Mouse (Mus musculus) olfactory bulb, adult 2 months (tissue): ENCODE data around the gene Olfr484. TPM values are rescaled to one million over a fixed set of nuclear protein-coding genes. Genes with fewer than 3 reads are reported as not detected.
"Not testable (repeated sequence)": the region's sequence is repeated elsewhere in the genome, so short reads cannot be mapped to it uniquely, and the experiment has no call there.

Source experiments
- H3K27ac ChIP-seq: fragments of 200-500 bp; 2 replicates; pipeline ENCODE4 v1.5.1; 2012; ENCODE audit warnings: low read depth, low read length; ENCODE audit not compliant: insufficient read depth
- H3K4me1 ChIP-seq: fragments of 200-500 bp; 2 replicates; pipeline ENCODE4 v1.6.1; 2012; ENCODE audit warnings: low read length; ENCODE audit not compliant: control insufficient read depth, insufficient read depth
- H3K4me3 ChIP-seq: fragments of 200-500 bp; 2 replicates; pipeline ENCODE4 v1.5.1; 2012; ENCODE audit warnings: mild to moderate bottlenecking, low read depth, low read length, moderate library complexity; ENCODE audit not compliant: insufficient read depth
- CTCF ChIP-seq: fragments of 200-500 bp; IDR thresholded peaks from 2 replicates; pipeline ENCODE4 v1.5.1; 2012; ENCODE audit warnings: low read depth, mild to moderate bottlenecking, low read length, moderate library complexity; ENCODE audit not compliant: insufficient read depth
- POLR2A ChIP-seq: fragments of 200-500 bp; IDR thresholded peaks from 2 replicates; pipeline ENCODE4 v1.6.1; 2012; ENCODE audit warnings: mild to moderate bottlenecking, low read depth, low read length, moderate library complexity; ENCODE audit not compliant: insufficient read depth
- WGBS: fragments of 180-500 bp; shearing (Covaris S2); methylation state at CpG from one replicate; pipeline ENCODE4 v1.1.7; 2018; 5-methylcytosine and 5-hydroxymethylcytosine counted together
- polyA plus RNA-seq: library from polyadenylated mRNA; stranded (reverse); fragments of >200 nt; gene quantifications from 2 replicates; pipeline ENCODE4 v1.2.4, GENCODE M21; 2012; ENCODE audit warnings: low replicate concordance; ENCODE audit not compliant: missing spikeins, insufficient read depth, insufficient read length

The Olfr484 gene
- polyA plus RNA-seq = not detected in 2 replicates

GRCm38 (mm10) chr7:108127349-108127748 lies at the start of gene Olfr484:
TSS of gene Olfr484 (minus strand) at chr7:108127449.
- Histone ChIP-seq H3K27ac (no peak within 1 kb of the TSS), H3K4me1 (no peaks in the 10 kb centered on the region), H3K4me3 (no peak within 1 kb of the TSS)
- TF ChIP-seq CTCF (no peak), POLR2A (no peak)

DNA sequence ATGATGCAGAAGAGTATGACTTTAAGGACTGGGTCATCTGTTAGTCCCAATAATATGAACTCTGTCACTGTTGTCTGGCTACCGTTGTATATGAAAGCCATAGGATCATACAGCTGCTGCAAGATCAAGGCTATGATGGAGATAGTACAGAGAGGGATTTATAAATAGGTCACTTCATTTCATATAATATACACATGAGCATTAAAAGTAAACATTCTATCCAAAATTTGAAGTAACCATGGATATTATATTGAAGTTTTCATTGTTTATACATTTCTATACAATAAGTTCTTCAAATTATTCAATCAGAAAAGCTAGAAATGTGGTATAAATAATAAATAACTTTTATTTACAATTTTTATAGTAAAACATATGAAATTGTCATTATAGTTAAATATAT lies 45.4 kb upstream of the Olfr484 start, which contains the start of gene Olfr486:
Gene Olfr486, minus strand, starts transcription at position 101 of the 400 bp plus-strand sequence.
- 97% methylated on average over 1 of the region's 1 CpGs for WGBS
- H3K4me1 ChIP-seq, H3K4me3 ChIP-seq, H3K27ac ChIP-seq: not testable (repeated sequence)

DNA sequence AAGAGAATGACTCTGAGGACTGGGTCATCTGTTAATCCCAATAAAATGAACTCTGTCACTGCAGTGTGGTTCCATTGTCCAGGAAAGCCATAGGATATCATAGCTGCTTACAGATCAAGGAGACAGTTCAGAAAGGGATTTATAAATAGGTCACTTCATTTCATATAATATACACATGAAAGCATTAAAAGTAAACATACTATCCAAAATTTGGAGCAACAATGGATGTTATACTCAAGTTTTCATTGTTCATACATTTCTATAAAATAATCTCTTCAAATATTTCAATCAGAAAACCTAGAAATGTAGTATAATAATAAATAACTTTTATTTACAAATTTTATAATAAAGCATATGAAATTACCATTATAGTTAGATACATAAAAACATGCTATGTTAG lies 32.5 kb upstream of the Olfr484 start, which contains the start of gene Olfr485:
Gene Olfr485, minus strand, starts transcription at position 101 of the 400 bp plus-strand sequence.
- no peak within 1 kb of the TSS for H3K4me3 ChIP-seq
- no peak for TF ChIP-seq CTCF
- no peak for TF ChIP-seq POLR2A
- H3K4me1 ChIP-seq = no peaks in the 10 kb centered on the region
- H3K27ac ChIP-seq = no peak within 1 kb of the TSS

DNA sequence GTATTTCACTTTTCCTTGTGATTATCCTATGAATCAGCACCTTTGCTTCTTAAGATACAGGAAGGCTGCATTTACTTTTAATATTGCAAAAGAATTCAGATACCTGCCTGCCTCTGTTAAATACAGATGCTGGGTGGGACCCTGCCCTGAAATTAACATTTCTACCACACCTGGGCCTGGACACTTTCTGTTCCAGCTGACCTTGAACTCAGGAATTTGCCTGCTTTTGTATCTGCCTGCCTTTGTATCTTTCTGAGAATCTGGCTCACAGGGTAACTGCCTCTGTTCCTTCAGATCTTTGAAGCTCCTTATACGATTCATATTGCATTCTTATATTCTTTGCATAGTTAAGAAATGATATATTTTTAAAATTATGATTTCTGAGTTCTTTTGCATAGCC lies 5.8 kb downstream of the Olfr484 start:
- WGBS = 60% methylated on average over 1 of the region's 1 CpGs
- H3K4me1 ChIP-seq = no peaks in the 10 kb centered on the region
- H3K27ac ChIP-seq = no peak overlapping the region
- H3K4me3 ChIP-seq = no peak overlapping the region
- TF ChIP-seq POLR2A (no peak), CTCF (no peak)

DNA sequence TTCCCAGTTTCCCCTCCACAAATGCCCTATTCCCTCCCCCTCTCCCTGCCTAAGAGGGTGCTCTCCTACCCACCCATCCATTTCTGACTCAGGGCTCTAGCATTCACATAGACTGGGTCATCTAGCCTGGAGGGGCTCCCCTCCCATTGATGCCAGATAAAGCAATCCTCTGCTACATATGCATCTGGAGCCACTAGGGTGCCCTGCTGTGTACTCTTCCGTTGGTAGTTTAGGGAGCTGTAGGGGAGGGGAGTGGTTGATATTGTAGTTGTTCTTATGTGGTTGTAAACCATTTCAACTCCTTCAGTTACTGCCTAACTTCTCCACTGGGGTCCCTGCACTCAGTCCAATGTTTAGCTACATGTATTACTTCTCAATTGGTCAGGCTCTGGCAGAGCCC lies 6.6 kb downstream of the Olfr484 start:
- no peak for TF ChIP-seq CTCF
- no peak for TF ChIP-seq POLR2A
- H3K4me1 ChIP-seq = no peaks in the 10 kb centered on the region
- no peak overlapping the region for H3K4me3 ChIP-seq
- no peak overlapping the region for H3K27ac ChIP-seq
- 11% methylated on average over 1 of the region's 1 CpGs for WGBS

- WGBS = 80% methylated on average over 1 of the region's 1 CpGs
- Histone ChIP-seq H3K4me1 (no peaks in the 10 kb centered on the region), H3K27ac (no peak within 1 kb of the TSS), H3K4me3 (no peak within 1 kb of the TSS)
- TF ChIP-seq POLR2A = no peak
- no peak for TF ChIP-seq CTCF
Observed at GRCm38 (mm10) chr7:108100549-108100948, 26.7 kb downstream of the Olfr484 start, which contains the start of gene Olfr483. TSS of gene Olfr483 (plus strand) at chr7:108100849.

- Histone ChIP-seq H3K4me1 (no peaks in the 10 kb centered on the region), H3K27ac (no peak within 1 kb of the TSS), H3K4me3 (no peak within 1 kb of the TSS)
- no peak for TF ChIP-seq POLR2A
- TF ChIP-seq CTCF = no peak
- 91% methylated on average over 1 of the region's 1 CpGs for WGBS
Observed at GRCm38 (mm10) chr7:108097486-108097885, 29.8 kb downstream of the Olfr484 start, which contains the start of gene Olfr482. TSS of gene Olfr482 (minus strand) at chr7:108097586.

DNA sequence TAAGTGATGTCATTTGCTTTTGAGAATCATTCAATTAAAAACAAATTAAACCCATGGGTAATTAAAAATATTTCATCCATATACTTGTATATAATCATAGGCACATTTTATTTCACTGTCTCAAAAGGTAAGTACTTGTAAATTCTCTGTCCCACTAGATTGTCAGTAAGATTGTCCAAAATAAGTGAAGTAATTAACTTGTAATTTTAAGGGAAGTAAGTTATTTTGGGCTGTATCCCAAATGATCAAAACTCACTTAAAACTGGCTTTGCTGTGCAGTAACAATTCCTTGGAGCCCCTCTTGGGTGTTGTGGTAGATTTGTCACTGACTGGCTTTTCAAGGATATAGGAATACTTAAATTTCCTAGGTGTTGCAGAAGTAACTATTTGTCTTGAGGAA lies 47.7 kb downstream of the Olfr484 start, which contains the start of gene Olfr481:
Gene Olfr481, plus strand, starts transcription at position 301 of the 400 bp plus-strand sequence.
- no peak for TF ChIP-seq POLR2A
- no peak for TF ChIP-seq CTCF
- Histone ChIP-seq H3K4me1 (no peaks in the 10 kb centered on the region), H3K4me3 (no peak within 1 kb of the TSS), H3K27ac (no peak within 1 kb of the TSS)

Other genes with a start within 250 kb of the Olfr484 start
- not detected in 2 replicates for gene Olfr472, start 229.5 kb downstream of the Olfr484 start, polyA plus RNA-seq
- gene Olfr473, start 197.0 kb downstream of the Olfr484 start, polyA plus RNA-seq = not detected in 2 replicates
- gene Olfr474, start 172.8 kb downstream of the Olfr484 start, polyA plus RNA-seq = not detected in 2 replicates
- not detected in 2 replicates for gene Olfr476, start 162.6 kb downstream of the Olfr484 start, polyA plus RNA-seq
- gene Olfr477, start 140.8 kb downstream of the Olfr484 start, polyA plus RNA-seq = not detected in 2 replicates
- gene Olfr478, start 93.5 kb downstream of the Olfr484 start, polyA plus RNA-seq = not detected in 2 replicates
- not detected in 2 replicates for gene Olfr479, start 76.8 kb downstream of the Olfr484 start, polyA plus RNA-seq
- gene Olfr480, start 60.1 kb downstream of the Olfr484 start, polyA plus RNA-seq = not detected in 2 replicates
- not detected in 2 replicates for gene Olfr481, start 47.6 kb downstream of the Olfr484 start, polyA plus RNA-seq
- not detected in 2 replicates for gene Olfr482, start 29.9 kb downstream of the Olfr484 start, polyA plus RNA-seq
- not detected in 2 replicates for gene Olfr483, start 26.6 kb downstream of the Olfr484 start, polyA plus RNA-seq
- gene Olfr485, start 32.4 kb upstream of the Olfr484 start, polyA plus RNA-seq = not detected in 2 replicates
- not detected in 2 replicates for gene Olfr486, start 45.3 kb upstream of the Olfr484 start, polyA plus RNA-seq
- gene Olfr487, start 87.2 kb upstream of the Olfr484 start, polyA plus RNA-seq = not detected in 2 replicates
- not detected in 2 replicates for gene Olfr488, start 130.9 kb upstream of the Olfr484 start, polyA plus RNA-seq
- gene Olfr490, start 161.5 kb upstream of the Olfr484 start, polyA plus RNA-seq = not detected in 2 replicates
- not detected in 2 replicates for gene Olfr491, start 186.0 kb upstream of the Olfr484 start, polyA plus RNA-seq
- not detected in 2 replicates for gene Olfr492, start 196.2 kb upstream of the Olfr484 start, polyA plus RNA-seq
- gene Olfr493, start 219.5 kb upstream of the Olfr484 start, polyA plus RNA-seq = not detected in 2 replicates
- gene Olfr494, start 237.9 kb upstream of the Olfr484 start, polyA plus RNA-seq = not detected in 2 replicates